Comparison of ENCODE assay signal across 8 mouse cellular contexts in the genomic region with DNA sequence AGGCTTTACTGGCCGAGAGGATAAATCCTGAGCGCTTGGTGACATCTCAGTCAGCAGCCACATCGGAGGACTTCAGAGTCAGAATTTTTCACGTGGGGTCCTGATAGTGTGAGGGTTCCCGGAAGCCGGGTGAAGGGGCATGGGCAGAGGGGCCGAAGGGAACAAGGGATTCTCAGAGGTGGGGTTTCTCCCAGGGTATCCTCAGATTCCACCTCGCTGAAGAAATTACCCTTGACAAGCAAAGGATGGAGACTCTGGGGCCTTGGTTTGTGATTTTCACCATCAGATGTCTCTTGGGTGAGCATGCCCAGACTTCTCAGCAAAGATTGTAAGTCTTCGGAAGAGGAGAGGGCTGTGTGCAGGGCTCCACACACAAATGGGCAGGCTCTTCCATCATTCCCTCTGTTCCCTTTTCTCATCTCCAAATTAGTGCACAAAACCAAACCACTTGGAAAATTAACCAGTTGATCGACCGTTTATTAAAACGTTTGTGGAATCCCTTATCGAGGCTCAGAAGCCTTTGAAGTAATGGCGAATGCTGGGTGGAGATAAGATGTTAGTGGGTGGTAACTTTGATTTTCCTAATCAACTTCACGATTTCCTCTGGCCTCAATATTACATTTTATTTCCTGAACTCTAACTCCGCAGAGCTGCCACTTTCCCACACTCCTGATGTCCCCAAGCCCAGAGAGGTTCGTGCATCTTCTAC. TPM values are rescaled to one million over a fixed set of nuclear protein-coding genes. Genes with fewer than 3 reads are reported as not detected.
DNase-seq lines count a peak whose midpoint lies in the region; ATAC-seq and TF ChIP-seq lines count a peak whose summit lies in the region.

Cuedc1 (plus strand) TSS at position 38 of the 709 bp plus-strand sequence.

- H3K4me1 ChIP-seq in kidney, adult 2 months (ENCODE audit: control insufficient read depth, insufficient read depth, low read length), result no peaks in the 10 kb centered on the region; the same call in 1 of the 2 replicates
- H3K4me1 ChIP-seq in intestine, postnatal 0 days (replicated peaks; ENCODE audit: control insufficient read depth, insufficient read depth, low read length), result no peaks in the 10 kb centered on the region; the same call in 1 of the 2 replicates
- peaks cover 35% of the 10 kb centered on the region for H3K4me1 ChIP-seq in midbrain, embryonic 15.5 days

- H3K27ac ChIP-seq in kidney, adult 2 months (ENCODE audit: insufficient read depth, low read depth, low read length), result peak within 1 kb of the TSS; percentile 95
- H3K27ac ChIP-seq in intestine, postnatal 0 days (ENCODE audit: low read depth, low read length), result peak within 1 kb of the TSS; percentile 85
- H3K27ac ChIP-seq in midbrain, embryonic 15.5 days, result peak within 1 kb of the TSS; percentile 85

- H3K4me3 ChIP-seq in kidney, adult 2 months (ENCODE audit: insufficient read depth, low read depth, low read length), result peak within 1 kb of the TSS; percentile 83
- H3K4me3 ChIP-seq in intestine, postnatal 0 days (ENCODE audit: low read depth, low read length), result peak within 1 kb of the TSS; percentile 71
- peak within 1 kb of the TSS; percentile 85 for H3K4me3 ChIP-seq in midbrain, embryonic 15.5 days

- TF ChIP-seq POLR2A in kidney, adult 2 months (IDR thresholded peaks at IDR 0.05; ENCODE audit: low read depth, low read length), result no peak

- TF ChIP-seq CTCF in kidney, adult 2 months (conservative IDR thresholded peaks at IDR 0.05; ENCODE audit: insufficient read depth, insufficient read length, low read depth, low read length), result no peak
- TF ChIP-seq CTCF in intestine, postnatal 0 days (IDR thresholded peaks at IDR 0.05; ENCODE audit: low read depth), result no peak

- no peaks in the 10 kb centered on the region for H3K27me3 ChIP-seq in kidney, adult 2 months (replicated peaks; ENCODE audit: control insufficient read depth, insufficient read depth, low read length)
- peaks cover 8% of the 10 kb centered on the region; the same call in 1 of the 2 replicates for H3K27me3 ChIP-seq in intestine, postnatal 0 days (replicated peaks; ENCODE audit: control insufficient read depth, insufficient read depth, low read length)
- H3K27me3 ChIP-seq in midbrain, embryonic 15.5 days (replicated peaks), result no peaks in the 10 kb centered on the region

- ATAC-seq in intestine, postnatal 0 days, result no peak
- no peak for ATAC-seq in midbrain, embryonic 15.5 days (replicated peaks)

- WGBS in kidney, adult 2 months, result 37% methylated on average over 17 of the region's 17 CpGs
- 28% methylated on average over 17 of the region's 17 CpGs for WGBS in intestine, postnatal 0 days
- WGBS in midbrain, embryonic 15.5 days, result 22% methylated on average over 17 of the region's 17 CpGs

- DNase-seq in kidney, adult 2 months, result no peak
- no peak for DNase-seq in kidney, adult 18-20 months
- DNase-seq in adrenal gland, postnatal 10 days, result no peak
- DNase-seq in gastrocnemius, postnatal 25 days, result no peak
- no peak for DNase-seq in spleen, postnatal 36 days (ENCODE audit: low spot score in 2 of 2)
- DNase-seq in lung, postnatal 36 days, result no peak

- H3K4me2 ChIP-seq in intestine, postnatal 0 days (replicated peaks; ENCODE audit: low read depth), result peak within 1 kb of the TSS; percentile 76
- H3K4me2 ChIP-seq in midbrain, embryonic 15.5 days, result peak within 1 kb of the TSS; percentile 74

- peak within 1 kb of the TSS; percentile 85 for H3K9ac ChIP-seq in intestine, postnatal 0 days (ENCODE audit: low read depth, low read length)
- H3K9ac ChIP-seq in midbrain, embryonic 15.5 days, result peak within 1 kb of the TSS; percentile 96

- no peaks in the 10 kb centered on the region for H3K9me3 ChIP-seq in intestine, postnatal 0 days (ENCODE audit: control insufficient read depth)
- H3K9me3 ChIP-seq in midbrain, embryonic 15.5 days, result no peaks in the 10 kb centered on the region

- H3K36me3 ChIP-seq in kidney, adult 2 months (ENCODE audit: control insufficient read depth, insufficient read depth, low read length), result no peaks in the 10 kb centered on the region
- H3K36me3 ChIP-seq in intestine, postnatal 0 days (ENCODE audit: control insufficient read depth, insufficient read depth), result no peaks in the 10 kb centered on the region
- H3K36me3 ChIP-seq in midbrain, embryonic 15.5 days (replicated peaks), result no peaks in the 10 kb centered on the region

RNA-seq across cellular contexts. Expression of gene Cuedc1, which starts in this region (rescaled TPM):
- polyA plus RNA-seq in kidney, adult 2 months (2012; rRNA removed), result 16.5 and 18.5 TPM in 2 replicates
- 10 to 100 TPM; 32.4 to 43.1 TPM for total RNA-seq in adrenal gland, postnatal 10 days (2021)
- 10 to 100 TPM; 76.3 to 78.6 TPM for total RNA-seq in gastrocnemius, postnatal 25 days (2021)
- polyA plus RNA-seq in intestine, postnatal 0 days (2015; fragmentation: Nextera tagmentation; extraction: Ambion mirVana), result 7.1 and 10.1 TPM in 2 replicates
- 50.2 and 54.6 TPM in 2 replicates for polyA plus RNA-seq in midbrain, embryonic 15.5 days (2015; fragmentation: Nextera tagmentation; extraction: Ambion mirVana)
